Mouse (Mus musculus): Measurements from ENCODE around the gene Ftl1. TPM values are rescaled to one million over a fixed set of nuclear protein-coding genes. Genes with fewer than 3 reads are reported as not detected.
A peak's percentile ranks its signal among the peaks of the same experiment; 100 is the strongest.

Ftl1 gene
- polyA plus RNA-seq, 1 experiment: 5,956 TPM

GRCm38 (mm10) chr7:45461781-45462180, 2.1 kb upstream of the Ftl1 start:
- Histone ChIP-seq H3K4me3 (ENCODE audit: low read depth, low read length) (peak overlapping the region; percentile 46), H3K36me3 (ENCODE audit: control insufficient read depth, insufficient read depth, low read length, poor library complexity, severe bottlenecking) (peaks cover 55% of the 10 kb centered on the region), H3K4me1 (ENCODE audit: control insufficient read depth, insufficient read depth, low read length) (no peaks in the 10 kb centered on the region), H3K27ac (ENCODE audit: insufficient read depth, low read length) (peak overlapping the region; percentile 91), H3K9me3 (replicated peaks; ENCODE audit: control insufficient read depth, insufficient read depth, low read length, poor library complexity, severe bottlenecking) (no peaks in the 10 kb centered on the region), H3K27me3 (ENCODE audit: control insufficient read depth, insufficient read depth, low read length, poor library complexity, severe bottlenecking) (no peaks in the 10 kb centered on the region), H3K9ac (ENCODE audit: low read depth, poor library complexity, severe bottlenecking) (peak overlapping the region; percentile 82)
- no peak for TF ChIP-seq POLR2A (IDR thresholded peaks at IDR 0.05; ENCODE audit: insufficient read depth, low read length)
- TF ChIP-seq CTCF (IDR thresholded peaks at IDR 0.05; ENCODE audit: low read depth, low read length): no peak
- TF ChIP-seq EP300 (IDR thresholded peaks at IDR 0.05; ENCODE audit: insufficient read depth, low read depth, low read length): no peak

- H3K9me3 ChIP-seq (replicated peaks; ENCODE audit: control insufficient read depth, insufficient read depth, low read length, poor library complexity, severe bottlenecking): no peaks in the 10 kb centered on the region
- peak overlapping the region; percentile 82 for H3K9ac ChIP-seq (ENCODE audit: low read depth, poor library complexity, severe bottlenecking)
- peak overlapping the region; percentile 98 for H3K27ac ChIP-seq (ENCODE audit: insufficient read depth, low read length)
- no peaks in the 10 kb centered on the region for H3K4me1 ChIP-seq (ENCODE audit: control insufficient read depth, insufficient read depth, low read length)
- TF ChIP-seq CTCF (IDR thresholded peaks at IDR 0.05; ENCODE audit: low read depth, low read length) (no peak), POLR2A (IDR thresholded peaks at IDR 0.05; ENCODE audit: insufficient read depth, low read length) (peak; percentile 18)
- H3K27me3 ChIP-seq (ENCODE audit: control insufficient read depth, insufficient read depth, low read length, poor library complexity, severe bottlenecking): no peaks in the 10 kb centered on the region
- peak overlapping the region; percentile 70 for H3K4me3 ChIP-seq (ENCODE audit: low read depth, low read length)
- peaks cover 55% of the 10 kb centered on the region for H3K36me3 ChIP-seq (ENCODE audit: control insufficient read depth, insufficient read depth, low read length, poor library complexity, severe bottlenecking)
These were observed 1.6 kb upstream of the Ftl1 start for GRCm38 (mm10) chr7:45461326-45461725.

GRCm38 (mm10) chr7:45460860-45461314, 1.2 kb upstream of the Ftl1 start:
- Histone ChIP-seq H3K27me3 (ENCODE audit: control insufficient read depth, insufficient read depth, low read length, poor library complexity, severe bottlenecking) (no peaks in the 10 kb centered on the region), H3K27ac (ENCODE audit: insufficient read depth, low read length) (peak overlapping the region; percentile 98), H3K36me3 (ENCODE audit: control insufficient read depth, insufficient read depth, low read length, poor library complexity, severe bottlenecking) (peaks cover 55% of the 10 kb centered on the region), H3K9ac (ENCODE audit: low read depth, poor library complexity, severe bottlenecking) (peak overlapping the region; percentile 82), H3K9me3 (replicated peaks; ENCODE audit: control insufficient read depth, insufficient read depth, low read length, poor library complexity, severe bottlenecking) (no peaks in the 10 kb centered on the region), H3K4me1 (ENCODE audit: control insufficient read depth, insufficient read depth, low read length) (no peaks in the 10 kb centered on the region), H3K4me3 (ENCODE audit: low read depth, low read length) (peak overlapping the region; percentile 70)
- TF ChIP-seq EP300 (IDR thresholded peaks at IDR 0.05; ENCODE audit: insufficient read depth, low read depth, low read length): peak; percentile 96
- no peak for TF ChIP-seq POLR2A (IDR thresholded peaks at IDR 0.05; ENCODE audit: insufficient read depth, low read length)
- TF ChIP-seq CTCF (IDR thresholded peaks at IDR 0.05; ENCODE audit: low read depth, low read length): no peak

GRCm38 (mm10) chr7:45460377-45460776, 693 bp upstream of the Ftl1 start:
- H3K9me3 ChIP-seq (replicated peaks; ENCODE audit: control insufficient read depth, insufficient read depth, low read length, poor library complexity, severe bottlenecking): no peaks in the 10 kb centered on the region
- TF ChIP-seq POLR2A (IDR thresholded peaks at IDR 0.05; ENCODE audit: insufficient read depth, low read length) (no peak), EP300 (IDR thresholded peaks at IDR 0.05; ENCODE audit: insufficient read depth, low read depth, low read length) (no peak), CTCF (IDR thresholded peaks at IDR 0.05; ENCODE audit: low read depth, low read length) (no peak)
- peaks cover under 1% of the 10 kb centered on the region for H3K4me1 ChIP-seq (ENCODE audit: control insufficient read depth, insufficient read depth, low read length)
- peak overlapping the region; percentile 98 for H3K27ac ChIP-seq (ENCODE audit: insufficient read depth, low read length)
- peak overlapping the region; percentile 82 for H3K9ac ChIP-seq (ENCODE audit: low read depth, poor library complexity, severe bottlenecking)
- H3K36me3 ChIP-seq (ENCODE audit: control insufficient read depth, insufficient read depth, low read length, poor library complexity, severe bottlenecking): peaks cover 54% of the 10 kb centered on the region
- H3K27me3 ChIP-seq (ENCODE audit: control insufficient read depth, insufficient read depth, low read length, poor library complexity, severe bottlenecking): no peaks in the 10 kb centered on the region
- H3K4me3 ChIP-seq (ENCODE audit: low read depth, low read length): peak overlapping the region; percentile 70

GRCm38 (mm10) chr7:45458748-45459563, 728 bp downstream of the Ftl1 start:
- TF ChIP-seq POLR2A (IDR thresholded peaks at IDR 0.05; ENCODE audit: insufficient read depth, low read length) (peak; percentile 18), EP300 (IDR thresholded peaks at IDR 0.05; ENCODE audit: insufficient read depth, low read depth, low read length) (no peak), CTCF (IDR thresholded peaks at IDR 0.05; ENCODE audit: low read depth, low read length) (no peak)
- peaks cover 40% of the 10 kb centered on the region for H3K36me3 ChIP-seq (ENCODE audit: control insufficient read depth, insufficient read depth, low read length, poor library complexity, severe bottlenecking)
- H3K9me3 ChIP-seq (replicated peaks; ENCODE audit: control insufficient read depth, insufficient read depth, low read length, poor library complexity, severe bottlenecking): no peaks in the 10 kb centered on the region
- H3K9ac ChIP-seq (ENCODE audit: low read depth, poor library complexity, severe bottlenecking): peak overlapping the region; percentile 87
- H3K27ac ChIP-seq (ENCODE audit: insufficient read depth, low read length): peak overlapping the region; percentile 57
- no peaks in the 10 kb centered on the region for H3K27me3 ChIP-seq (ENCODE audit: control insufficient read depth, insufficient read depth, low read length, poor library complexity, severe bottlenecking)
- peak overlapping the region; percentile 90 for H3K4me3 ChIP-seq (ENCODE audit: low read depth, low read length)
- H3K4me1 ChIP-seq (ENCODE audit: control insufficient read depth, insufficient read depth, low read length): peaks cover 3% of the 10 kb centered on the region
